Mouse (Mus musculus) embryonic facial prominence, embryonic 10.5 days (tissue): ENCODE results near the gene Oxld1. TPM values are rescaled to one million over a fixed set of nuclear protein-coding genes. Genes with fewer than 3 reads are reported as not detected.

Source experiments
- polyA plus RNA-seq: library from polyadenylated mRNA; unstranded; fragments of >200 nt; fragmentation: Nextera tagmentation; extraction: Ambion mirVana; gene quantifications from 2 replicates; pipeline ENCODE4 v1.2.1, GENCODE M21; 2016

Gene Oxld1
- polyA plus RNA-seq, 1 experiment from 2014 or later = 12.8 TPM

Other genes with a start within 250 kb of the Oxld1 start
- gene Bahcc1, start 225.1 kb downstream of the Oxld1 start, polyA plus RNA-seq = 18.0 and 18.4 TPM in 2 replicates
- gene Actg1, start 109.5 kb downstream of the Oxld1 start, polyA plus RNA-seq = 3,067 and 3,150 TPM in 2 replicates
- gene Fscn2, start 96.5 kb downstream of the Oxld1 start, polyA plus RNA-seq = 0.10 and 0.19 TPM in 2 replicates
- gene Faap100, start 79.3 kb downstream of the Oxld1 start, polyA plus RNA-seq = 38.3 and 39.0 TPM in 2 replicates
- gene Nploc4, start 20.4 kb downstream of the Oxld1 start, polyA plus RNA-seq = 45.3 and 51.9 TPM in 2 replicates
- gene Tspan10, start 15.4 kb downstream of the Oxld1 start, polyA plus RNA-seq = 0.69 and 1.5 TPM in 2 replicates
- gene Pde6g, start 4.6 kb downstream of the Oxld1 start, polyA plus RNA-seq = 0.44 and 0.67 TPM in 2 replicates
- gene Ccdc137, start within 50 bp of the Oxld1 start, polyA plus RNA-seq = 49.6 and 50.7 TPM in 2 replicates
- gene Arl16, start 9.5 kb upstream of the Oxld1 start, polyA plus RNA-seq = 55.9 and 66.9 TPM in 2 replicates
- gene Mrpl12, start 26.5 kb upstream of the Oxld1 start, polyA plus RNA-seq = 206 and 216 TPM in 2 replicates
- 68.6 and 69.4 TPM in 2 replicates for gene Slc25a10, start 33.8 kb upstream of the Oxld1 start, polyA plus RNA-seq
- 0.33 and 0.62 TPM in 2 replicates for gene Gcgr, start 72.6 kb upstream of the Oxld1 start, polyA plus RNA-seq
- gene Mcrip1, start 91.7 kb upstream of the Oxld1 start, polyA plus RNA-seq = 201 and 221 TPM in 2 replicates
- not detected in 2 replicates for gene Ppp1r27, start 93.1 kb upstream of the Oxld1 start, polyA plus RNA-seq
- 556 and 565 TPM in 2 replicates for gene P4hb, start 115.2 kb upstream of the Oxld1 start, polyA plus RNA-seq
- gene Arhgdia, start 123.6 kb upstream of the Oxld1 start, polyA plus RNA-seq = 735 and 777 TPM in 2 replicates
- 620 and 640 TPM in 2 replicates for gene Alyref, start 140.3 kb upstream of the Oxld1 start, polyA plus RNA-seq
- 192 and 198 TPM in 2 replicates for gene Anapc11, start 140.4 kb upstream of the Oxld1 start, polyA plus RNA-seq
- not detected in 2 replicates for gene Npb, start 150.4 kb upstream of the Oxld1 start, polyA plus RNA-seq
- gene Pcyt2, start 159.9 kb upstream of the Oxld1 start, polyA plus RNA-seq = 142 and 145 TPM in 2 replicates
- 27.7 and 29.5 TPM in 2 replicates for gene Sirt7, start 167.2 kb upstream of the Oxld1 start, polyA plus RNA-seq
- 24.2 and 25.1 TPM in 2 replicates for gene Mafg, start 175.5 kb upstream of the Oxld1 start, polyA plus RNA-seq
- 32.7 and 33.7 TPM in 2 replicates for gene Pycr1, start 185.7 kb upstream of the Oxld1 start, polyA plus RNA-seq
- not detected in 2 replicates for gene Myadml2, start 190.1 kb upstream of the Oxld1 start, polyA plus RNA-seq
- 4.4 and 4.8 TPM in 2 replicates for gene Notum, start 203.1 kb upstream of the Oxld1 start, polyA plus RNA-seq
- gene Aspscr1, start 214.9 kb upstream of the Oxld1 start, polyA plus RNA-seq = 151 and 155 TPM in 2 replicates